Mouse (Mus musculus) gastrocnemius, postnatal 14 days (tissue): Measurements from ENCODE around the gene 4930480E11Rik. TPM values are rescaled to one million over a fixed set of nuclear protein-coding genes. Genes with fewer than 3 reads are reported as not detected.
"Not testable (repeated sequence)": the region's sequence is repeated elsewhere in the genome, so short reads cannot be mapped to it uniquely, and the experiment has no call there.

ENCODE experiments used
- DNase-seq: peaks from one replicate; pipeline ENCODE4 v3.0.0; 2021; ENCODE audit warnings: mixed read lengths
- intact Hi-C: fragments of 180-260 bp; cut with DNase I; formaldehyde crosslinking; loops from one replicate; pipeline ENCODE4 v1.15.1; 2025; ENCODE audit warnings: low total_unique reads
- long read RNA-seq, 2 experiments: library from polyadenylated mRNA; stranded (forward); transcript quantifications; one replicate each; pipeline ENCODE4 v2.0.0; 2021
- total RNA-seq, 2 experiments: library from RNA; stranded (reverse); gene quantifications; 2 replicates each; pipeline ENCODE4 v1.2.3; 2021

Gene 4930480E11Rik
- total RNA-seq = not detected
- long read RNA-seq, experiment 1 = 0 reads
- long read RNA-seq, experiment 2 = 0 reads

- intact Hi-C loops = no loop called here
- DNase-seq = no peak
These were observed at the start of gene 4930480E11Rik for GRCm38 (mm10) chrX:78369343-78369742. TSS of gene 4930480E11Rik (plus strand) at chrX:78369643.

- DNase-seq, intact Hi-C loops: not testable (repeated sequence)
These were observed 33.9 kb downstream of the 4930480E11Rik start for GRCm38 (mm10) chrX:78403346-78403745.

Other genes starting within 250 kb of the 4930480E11Rik start
- not detected for gene Gm5938, start 244.2 kb upstream of the 4930480E11Rik start, total RNA-seq
- not detected for gene Obp1b, start 182.9 kb upstream of the 4930480E11Rik start, total RNA-seq
- gene Gm14743, start 123.7 kb upstream of the 4930480E11Rik start, total RNA-seq = not detected
- gene Prrg1, start 214.3 kb downstream of the 4930480E11Rik start, total RNA-seq = 1 to 10 TPM; 6.8 to 8.3 TPM